Mouse (Mus musculus) hindlimb bud, embryonic 11.5 days (tissue): ENCODE data around the gene Cd28.

Source experiments
- DNase-seq: peaks from one replicate; pipeline ENCODE4 v3.0.0-alpha.2; 2012; ENCODE audit warnings: low read depth, low spot score; ENCODE audit errors: extremely low spot score

Cd28 gene

DNA sequence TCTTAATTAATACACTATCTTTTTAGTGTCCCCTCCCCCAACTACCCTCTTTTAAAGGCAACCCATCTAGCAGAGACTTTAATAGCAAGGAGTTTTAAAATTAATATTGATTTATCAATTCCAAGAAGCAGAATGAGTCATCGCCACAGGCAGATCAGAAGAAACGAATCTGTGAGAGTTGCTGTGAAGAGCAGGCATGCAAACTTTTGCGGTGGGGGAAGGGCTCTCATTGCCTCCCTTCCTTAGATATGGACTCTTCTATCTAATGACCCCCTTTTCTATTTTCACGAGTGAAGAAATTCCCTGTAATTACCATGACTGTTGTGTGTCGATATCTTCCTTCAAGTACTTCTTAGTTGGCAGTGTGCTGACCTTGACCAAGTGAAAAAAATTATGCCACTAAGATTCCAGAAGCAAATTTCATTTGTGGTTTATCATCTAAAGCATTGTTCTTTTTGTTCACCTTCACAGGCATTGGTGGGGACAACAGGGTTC, 32.8 kb downstream of the Cd28 start:
- DNase-seq: no peak

DNA sequence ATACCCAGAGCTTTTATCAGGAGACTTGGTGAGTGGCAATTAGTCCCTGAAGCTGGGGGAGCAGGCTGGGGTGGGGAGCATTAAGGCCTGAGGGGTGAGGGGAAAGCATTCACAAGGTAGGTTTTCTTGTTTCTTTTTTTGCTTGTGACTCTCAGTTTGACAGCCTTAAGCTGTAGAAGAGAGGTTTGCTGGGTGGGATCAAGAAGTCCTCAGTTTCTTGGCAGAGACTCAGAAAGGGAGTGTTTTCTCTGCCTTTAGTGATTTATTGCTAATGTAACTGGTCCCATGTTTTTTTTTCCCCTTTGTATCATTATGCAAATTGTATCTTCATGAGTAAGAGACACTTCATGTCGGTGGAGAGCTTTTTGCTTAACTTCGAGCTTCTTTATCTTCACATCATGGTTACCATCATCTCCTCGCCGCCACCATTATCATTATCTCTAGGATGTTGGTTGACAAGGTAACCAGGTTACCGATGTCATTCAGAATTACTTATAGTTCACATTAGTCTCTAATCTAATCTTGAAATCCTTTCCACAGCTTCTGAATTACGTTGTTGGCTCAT, 33.7 kb downstream of the Cd28 start:
- DNase-seq: no peak

DNA sequence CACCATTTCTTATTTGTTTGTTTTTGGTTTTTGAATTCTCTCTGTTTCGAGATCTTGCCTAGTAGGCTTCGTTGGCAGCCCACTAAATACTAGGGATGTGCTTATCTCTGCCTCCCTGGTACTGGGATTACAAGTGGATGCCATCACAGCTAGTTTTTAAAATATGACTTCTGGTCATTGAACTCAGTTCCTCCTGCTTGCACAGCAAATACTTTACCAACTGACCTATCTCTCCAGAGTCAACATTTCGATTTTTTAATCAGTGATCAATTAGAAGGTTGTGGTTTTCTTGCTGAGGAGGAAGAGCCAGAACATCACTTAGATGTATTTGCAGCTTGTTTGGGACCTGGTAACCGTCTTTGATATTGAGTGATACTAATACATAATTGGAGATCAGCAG, 34.4 kb downstream of the Cd28 start:
- no peak for DNase-seq

DNA sequence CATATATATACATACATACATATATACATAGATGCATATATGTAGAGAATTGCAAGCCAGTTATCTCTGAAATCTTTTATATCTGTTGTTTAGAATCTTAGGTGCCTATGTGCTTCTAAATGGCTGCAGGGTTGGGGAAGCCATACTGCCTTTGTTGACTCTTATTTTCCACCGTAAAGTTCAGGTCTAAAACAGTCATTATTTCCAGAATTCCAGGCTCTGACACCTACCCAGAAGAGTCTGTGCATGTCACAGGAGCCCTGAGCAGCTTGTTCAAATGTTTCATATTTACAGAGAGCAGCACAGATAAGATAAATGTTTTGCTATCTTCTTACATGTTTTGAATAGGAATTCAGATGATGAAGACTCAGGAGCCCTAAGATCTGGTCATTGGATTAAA, 36.4 kb downstream of the Cd28 start:
- no peak for DNase-seq

DNA sequence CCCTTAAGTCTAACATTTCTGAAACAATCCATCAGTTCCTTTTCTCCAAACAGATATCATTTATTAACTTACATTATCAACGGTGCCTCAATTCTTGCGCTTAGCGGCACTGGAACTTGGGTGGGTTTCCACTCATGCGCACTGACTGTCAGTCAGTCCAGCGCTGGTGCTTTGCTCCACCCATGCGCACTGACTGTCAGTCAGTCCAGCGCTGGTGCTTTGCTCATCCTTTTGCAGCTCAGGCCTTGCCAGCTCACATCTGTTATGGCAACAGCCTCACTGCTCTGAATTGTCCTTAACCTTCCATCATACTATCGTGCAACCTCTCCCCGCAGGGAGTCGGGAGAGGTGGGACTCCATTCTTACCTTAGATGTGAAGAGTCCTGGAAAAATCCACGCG, 37.4 kb downstream of the Cd28 start:
- no peak for DNase-seq

DNA sequence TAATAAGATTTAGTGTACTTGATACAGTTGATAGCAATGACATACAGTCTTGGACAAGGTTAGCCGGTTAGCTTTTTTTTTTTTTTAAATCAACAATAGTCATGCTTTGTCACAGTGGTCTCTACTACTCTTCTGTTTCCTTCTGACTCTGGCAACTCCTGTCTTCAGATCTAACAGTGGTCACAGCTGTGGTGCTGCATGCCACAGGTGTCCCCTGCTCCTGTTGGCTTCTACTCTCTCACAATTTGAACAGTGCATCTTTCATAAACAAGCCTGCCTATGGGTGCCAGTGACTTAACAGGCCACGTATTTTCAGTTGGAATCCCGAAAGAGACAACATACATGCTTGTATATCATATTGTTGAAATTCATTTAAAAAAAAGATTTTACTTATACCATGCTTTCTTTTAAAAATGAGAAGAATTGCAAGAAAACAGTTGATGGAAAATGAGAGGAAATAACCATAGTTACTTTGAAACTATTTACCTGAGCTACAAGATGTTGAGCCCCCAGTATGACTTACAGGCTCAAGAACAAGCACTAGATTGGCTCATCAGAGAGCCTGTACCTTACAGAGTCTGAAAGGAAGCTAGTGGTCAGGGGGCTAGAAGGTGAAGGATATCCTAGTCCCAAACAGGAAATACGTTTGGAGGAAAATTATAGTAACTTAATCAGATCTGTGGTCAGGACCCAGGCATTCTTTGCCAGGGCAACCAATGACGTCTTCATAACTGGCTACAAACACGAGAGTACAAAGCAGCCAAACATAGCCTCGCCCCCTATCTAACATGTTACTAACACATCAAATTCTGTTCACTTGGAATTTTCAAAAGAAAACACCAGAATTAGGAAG, 39.0 kb downstream of the Cd28 start:
- no peak for DNase-seq

DNA sequence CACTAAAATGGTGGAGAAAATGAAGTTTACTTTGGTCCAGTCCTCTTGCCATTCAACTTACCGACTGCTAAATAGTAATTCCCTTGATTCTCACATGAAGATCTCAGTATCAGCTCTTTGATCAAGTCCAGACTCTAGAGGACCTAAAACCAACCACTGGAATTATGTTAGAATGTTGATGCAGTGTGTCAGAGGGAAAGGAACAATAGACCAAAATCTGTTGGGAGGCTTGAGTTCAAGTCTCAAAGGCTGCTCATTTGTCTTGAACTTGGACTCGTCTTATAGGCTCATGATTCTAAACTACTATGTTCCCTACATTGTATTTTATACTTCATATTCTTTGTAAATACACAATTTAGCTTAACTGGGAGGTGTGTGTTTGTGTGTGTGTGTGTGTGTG, 41.0 kb downstream of the Cd28 start:
- no peak for DNase-seq

DNA sequence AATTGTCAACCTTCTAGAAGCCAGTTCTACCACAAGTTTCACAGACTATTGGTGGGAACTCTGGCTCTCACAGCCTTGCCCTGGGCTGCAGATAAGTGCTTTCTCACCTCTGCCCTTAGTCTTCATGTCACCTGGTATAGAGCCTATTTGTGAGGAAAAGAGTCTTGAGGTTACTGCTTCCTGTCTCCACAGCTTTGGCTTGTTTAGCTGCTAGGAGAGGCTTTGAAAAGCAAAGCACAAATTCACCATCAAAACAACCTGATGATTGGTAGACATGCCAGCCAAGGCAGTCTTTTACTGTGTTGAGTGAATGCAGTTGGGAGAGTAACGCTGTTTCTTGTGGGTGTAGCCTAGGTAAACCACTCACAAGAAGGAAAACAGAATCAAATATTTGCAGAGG, 41.6 kb downstream of the Cd28 start:
- no peak for DNase-seq

DNA sequence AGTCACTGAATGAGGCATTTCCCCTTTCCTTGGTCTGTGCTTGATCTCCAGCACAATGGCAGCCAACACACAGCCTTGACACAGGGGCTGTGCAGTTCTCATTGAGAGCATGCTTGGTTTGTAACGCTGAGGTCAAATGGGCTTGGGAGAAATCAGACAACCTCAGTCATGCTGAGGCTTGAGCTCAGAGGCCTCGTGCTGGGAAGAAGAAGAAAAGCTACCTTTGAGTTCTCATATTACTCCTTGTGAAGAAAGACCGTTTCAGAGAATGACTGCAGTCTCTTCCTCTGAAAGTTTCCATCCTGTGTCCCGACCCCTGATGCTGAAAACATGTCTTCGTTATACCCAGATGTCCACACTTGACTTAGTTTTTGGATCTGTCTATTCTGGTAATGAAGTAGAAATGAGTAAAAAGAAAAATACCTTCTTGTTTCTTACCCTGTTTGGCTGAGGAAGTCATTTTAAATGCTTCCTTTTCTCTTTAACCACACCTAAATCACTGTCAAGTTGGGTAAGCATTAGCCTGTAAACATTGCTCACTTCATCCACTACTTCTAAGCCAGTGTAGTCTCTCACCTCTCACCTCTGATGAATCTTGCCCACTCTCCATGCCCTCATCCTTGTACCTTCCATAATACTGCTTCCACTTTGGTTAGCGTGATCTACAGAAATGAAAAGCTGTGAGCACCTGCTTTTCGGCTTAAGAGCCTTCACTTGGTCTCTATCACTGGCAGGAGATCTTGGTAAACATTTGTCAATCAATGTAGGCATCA, 43.1 kb downstream of the Cd28 start:
- DNase-seq: no peak

DNA sequence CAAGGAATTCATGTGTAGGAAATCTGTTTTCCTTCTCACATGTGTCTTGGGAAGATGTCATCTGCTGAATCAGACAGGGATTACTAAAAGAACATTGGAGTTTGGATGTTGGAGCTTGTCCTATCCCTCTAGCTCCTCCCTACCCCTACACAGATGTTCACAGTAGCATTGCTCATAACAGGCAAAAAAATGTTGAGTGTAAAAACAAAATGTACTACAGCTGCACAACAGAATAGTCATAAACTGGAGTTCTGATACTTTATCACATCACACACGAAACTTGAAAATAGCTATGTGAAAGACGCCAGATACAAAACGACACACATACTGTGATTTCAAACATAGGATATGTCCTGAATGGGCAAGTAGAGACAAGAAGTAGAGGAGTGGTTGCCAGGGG, 43.9 kb downstream of the Cd28 start:
- no peak for DNase-seq

DNA sequence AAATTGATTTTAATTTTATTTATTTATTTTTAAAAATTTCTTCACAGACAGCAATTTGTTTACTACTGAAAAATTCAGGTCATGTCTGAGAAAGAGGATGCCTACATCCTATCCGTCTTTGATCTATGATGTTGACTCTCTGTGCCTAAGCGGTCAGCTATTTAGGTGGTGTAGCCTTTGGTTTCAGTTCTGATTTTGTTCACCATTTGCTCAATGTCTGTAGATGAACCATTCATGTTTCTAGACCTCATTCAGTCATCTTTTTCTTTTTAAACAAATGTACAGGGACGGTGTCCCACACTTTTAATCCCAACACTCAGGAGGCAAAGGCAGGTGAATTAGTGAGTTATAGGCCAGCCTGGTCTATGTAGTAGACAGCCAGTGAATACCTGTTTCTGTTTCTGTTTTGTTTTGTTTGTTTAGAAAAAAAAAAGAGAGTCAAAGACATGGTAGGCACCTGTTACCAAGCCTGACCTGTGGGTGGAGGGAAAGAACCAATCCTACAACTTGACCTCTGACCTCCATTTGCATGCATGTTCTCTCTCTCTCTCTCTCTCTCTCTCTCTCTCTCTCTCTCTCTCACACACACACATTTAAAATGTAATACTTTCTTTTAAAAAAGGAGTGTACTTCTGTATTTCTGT, 45.0 kb downstream of the Cd28 start:
- no peak for DNase-seq

DNA sequence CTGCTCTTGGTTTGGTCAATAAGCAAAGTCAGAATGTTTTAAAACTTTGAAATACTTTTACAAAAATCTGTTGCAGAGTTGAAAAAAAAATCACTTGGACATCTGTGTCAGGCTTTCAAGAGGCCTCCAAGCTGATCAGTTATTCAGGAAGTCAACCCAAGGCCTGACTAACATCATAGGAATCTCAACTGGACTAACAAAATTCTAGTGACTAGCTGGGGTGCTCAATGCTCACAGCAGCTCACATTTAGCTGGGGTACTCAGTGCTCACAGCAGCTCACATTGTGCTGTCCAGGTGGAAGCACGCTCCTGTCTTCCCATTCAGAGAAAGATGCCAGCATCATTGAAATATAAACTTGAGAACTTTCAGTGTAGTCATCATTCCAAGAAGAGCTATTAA, 45.9 kb downstream of the Cd28 start:
- DNase-seq: no peak

DNA sequence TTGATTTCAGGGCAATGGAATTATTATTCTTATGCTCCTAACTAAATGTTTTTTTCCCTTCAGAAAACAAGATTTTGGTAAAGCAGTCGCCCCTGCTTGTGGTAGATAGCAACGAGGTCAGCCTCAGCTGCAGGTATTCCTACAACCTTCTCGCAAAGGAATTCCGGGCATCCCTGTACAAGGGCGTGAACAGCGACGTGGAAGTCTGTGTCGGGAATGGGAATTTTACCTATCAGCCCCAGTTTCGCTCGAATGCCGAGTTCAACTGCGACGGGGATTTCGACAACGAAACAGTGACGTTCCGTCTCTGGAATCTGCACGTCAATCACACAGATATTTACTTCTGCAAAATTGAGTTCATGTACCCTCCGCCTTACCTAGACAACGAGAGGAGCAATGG, 46.3 kb downstream of the Cd28 start:
- no peak for DNase-seq

DNA sequence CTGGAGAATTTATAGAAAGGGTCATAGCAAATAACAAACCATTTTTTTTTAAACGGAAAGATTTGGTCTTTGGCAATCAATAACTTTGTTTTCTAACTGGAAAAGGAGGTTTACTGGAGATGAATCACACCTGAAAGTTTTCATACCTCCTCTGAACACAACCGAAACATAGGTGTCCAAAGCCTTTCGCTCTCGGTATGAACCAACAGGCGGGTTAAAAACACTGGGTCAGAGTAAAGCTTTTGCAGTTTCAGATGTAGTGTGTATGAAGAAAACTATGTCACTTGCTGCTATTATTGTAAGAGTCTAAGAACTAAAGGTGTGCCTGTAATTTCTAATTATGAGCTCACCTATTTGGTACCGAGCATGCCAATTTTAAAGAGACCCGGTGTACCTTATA, 55.2 kb downstream of the Cd28 start:
- no peak for DNase-seq

DNA sequence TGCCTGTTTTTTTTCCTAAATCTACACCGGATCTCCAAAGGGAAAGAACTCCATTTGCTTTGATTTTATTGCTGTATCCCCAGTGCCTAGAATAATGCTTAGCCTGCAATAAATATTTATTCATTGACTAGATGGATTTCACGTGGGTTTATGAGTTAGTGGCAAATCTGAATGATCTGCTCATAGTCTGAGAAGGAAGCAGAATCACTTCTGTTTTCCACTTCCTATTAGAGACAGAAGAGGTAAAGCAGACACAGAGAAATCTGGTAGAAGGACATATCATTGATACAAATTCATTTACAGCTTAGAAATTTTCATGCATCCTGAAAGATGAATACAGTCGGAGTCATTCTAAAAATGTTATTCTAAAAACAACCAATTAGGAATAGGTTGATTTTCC, 56.6 kb downstream of the Cd28 start:
- DNase-seq: no peak

DNA sequence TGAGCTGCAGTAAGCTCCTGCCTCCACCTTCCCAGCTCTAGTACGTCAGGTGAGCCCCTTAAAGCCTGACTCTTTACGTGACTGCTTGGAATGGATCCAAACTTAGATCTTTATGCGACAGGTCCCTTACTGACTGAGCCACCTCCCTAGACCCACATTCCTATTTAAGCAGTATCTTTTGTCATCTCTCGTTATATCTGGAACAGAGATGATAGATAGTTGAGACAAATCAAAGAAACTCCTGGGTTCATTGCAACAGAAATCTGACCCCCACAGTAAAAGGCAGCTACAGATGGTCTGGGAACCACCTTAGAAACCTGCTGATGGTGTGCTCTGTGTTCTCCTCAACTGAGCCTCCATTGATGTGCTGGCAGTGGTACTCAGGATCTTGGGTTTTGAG, 59.6 kb downstream of the Cd28 start:
- DNase-seq: no peak

DNA sequence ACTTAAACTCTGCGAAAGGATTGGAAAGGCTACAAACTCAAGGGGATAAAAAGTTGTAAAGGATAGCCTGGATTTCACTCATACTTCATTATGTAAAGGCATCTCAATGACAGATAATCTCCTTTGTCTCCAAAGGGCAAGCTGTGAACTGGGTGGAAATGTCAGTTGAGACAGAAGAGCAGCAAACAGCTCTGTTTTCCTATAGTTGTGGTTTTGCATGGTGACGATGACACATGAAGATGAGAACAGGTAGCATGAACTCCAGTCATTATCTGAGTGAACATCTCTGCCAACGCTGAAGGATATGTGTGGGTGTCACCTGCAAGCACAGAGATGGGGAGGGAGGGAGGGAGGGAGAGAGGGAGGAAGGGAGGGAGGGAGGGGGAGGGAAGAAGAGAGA, 60.3 kb downstream of the Cd28 start:
- DNase-seq: no peak

DNA sequence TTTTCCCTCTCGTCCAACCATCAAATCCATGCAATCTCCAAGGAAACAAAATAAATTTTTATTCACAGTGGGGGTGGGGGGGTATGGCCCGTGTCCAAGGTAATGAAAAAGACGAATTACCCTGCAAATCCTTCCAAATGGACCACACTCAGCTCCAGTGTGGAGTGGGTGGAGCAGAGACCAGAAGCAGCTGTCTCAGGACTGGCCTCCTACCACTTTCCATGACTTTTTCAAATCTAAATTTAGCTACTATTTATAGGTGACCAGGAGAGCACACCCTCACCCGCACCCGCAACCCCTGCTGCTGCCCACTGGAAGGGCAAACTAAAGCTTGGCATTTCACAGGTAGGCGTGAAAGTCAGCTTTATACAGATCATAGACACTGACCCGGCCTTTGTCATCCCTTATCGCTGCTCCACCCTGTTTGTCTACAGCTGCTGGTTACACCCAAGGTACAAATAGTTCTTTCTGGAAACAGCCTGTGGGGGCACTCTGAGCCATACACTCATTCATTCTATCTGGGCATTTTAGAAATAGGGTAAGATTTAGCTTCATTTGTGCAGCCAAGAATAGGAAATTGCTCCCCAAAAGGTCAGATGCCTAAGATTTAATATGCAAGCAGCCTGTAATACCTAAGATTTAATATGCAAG, 62.0 kb downstream of the Cd28 start:
- DNase-seq: no peak

DNA sequence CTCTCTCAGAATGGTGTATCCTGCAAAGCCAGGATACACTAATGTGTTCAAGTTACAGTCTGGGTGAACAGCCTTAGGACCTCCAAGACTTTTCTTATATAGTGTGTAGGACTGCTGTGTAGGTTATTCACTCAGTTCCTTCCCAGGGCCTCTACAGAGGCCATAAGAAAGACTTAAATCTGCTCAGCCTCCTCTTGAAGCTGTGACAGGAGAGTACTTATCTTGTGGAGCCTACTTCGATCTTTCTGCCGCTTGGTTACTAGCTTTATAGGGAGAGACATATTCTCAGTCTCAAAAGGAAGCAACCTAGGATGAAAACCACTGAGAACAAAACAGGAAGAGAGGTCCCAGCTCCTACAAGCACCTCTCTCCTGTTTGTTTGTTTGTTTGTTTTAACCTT, 62.6 kb downstream of the Cd28 start:
- DNase-seq: no peak

DNA sequence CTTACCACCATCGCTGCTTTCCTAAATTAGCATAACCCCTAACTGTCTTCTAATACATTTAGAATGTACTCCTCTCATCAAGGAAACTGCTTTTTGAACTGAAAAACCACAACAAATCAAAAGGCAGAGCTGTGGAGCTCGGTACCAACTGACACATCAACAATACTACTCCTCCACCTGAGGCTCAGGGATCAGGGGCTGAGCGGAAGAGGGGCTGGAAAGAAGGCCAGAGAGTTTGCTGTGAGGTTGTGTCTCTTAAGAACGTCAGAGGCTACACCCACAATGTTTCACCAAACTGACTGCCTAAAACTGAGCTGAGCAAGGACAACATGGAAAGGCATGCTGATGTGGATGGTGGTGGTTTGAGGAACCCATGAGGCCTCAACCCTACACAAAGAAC, 65.1 kb downstream of the Cd28 start:
- DNase-seq: no peak

DNA sequence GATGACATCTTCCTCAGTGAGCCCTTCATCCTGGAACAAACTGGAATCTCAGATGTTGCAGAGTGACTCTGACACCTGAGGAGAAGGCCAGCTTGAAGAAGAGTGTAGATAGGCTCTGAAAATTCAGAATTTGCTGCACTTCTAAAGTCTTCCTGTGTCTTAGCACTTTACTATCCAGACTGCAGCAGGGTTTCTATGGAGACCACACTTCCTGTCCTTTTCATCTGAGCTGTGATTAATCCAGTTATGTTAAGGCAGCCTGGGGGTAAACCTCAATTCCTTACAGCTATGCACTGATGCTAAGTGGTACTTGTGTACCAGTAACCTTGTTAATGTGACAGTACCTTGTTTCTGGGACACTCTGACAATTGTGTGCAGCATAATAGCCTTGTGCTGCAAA, 77.1 kb downstream of the Cd28 start:
- DNase-seq: no peak
